Mouse (Mus musculus) bone marrow, adult 2 months (tissue): ENCODE data around the gene Clca4b.

ENCODE experiments used
- CTCF ChIP-seq: fragments of 200-500 bp; IDR thresholded peaks from 2 replicates; pipeline ENCODE4 v1.5.1; 2011; ENCODE audit warnings: low read length, control low read depth; ENCODE audit not compliant: control insufficient read depth, insufficient read depth
- POLR2A ChIP-seq: fragments of 200-500 bp; IDR thresholded peaks from 2 replicates; pipeline ENCODE4 v1.6.1; 2011; ENCODE audit warnings: low read depth, mild to moderate bottlenecking, control low read depth, low read length, borderline replicate concordance; ENCODE audit not compliant: control insufficient read depth

DNA sequence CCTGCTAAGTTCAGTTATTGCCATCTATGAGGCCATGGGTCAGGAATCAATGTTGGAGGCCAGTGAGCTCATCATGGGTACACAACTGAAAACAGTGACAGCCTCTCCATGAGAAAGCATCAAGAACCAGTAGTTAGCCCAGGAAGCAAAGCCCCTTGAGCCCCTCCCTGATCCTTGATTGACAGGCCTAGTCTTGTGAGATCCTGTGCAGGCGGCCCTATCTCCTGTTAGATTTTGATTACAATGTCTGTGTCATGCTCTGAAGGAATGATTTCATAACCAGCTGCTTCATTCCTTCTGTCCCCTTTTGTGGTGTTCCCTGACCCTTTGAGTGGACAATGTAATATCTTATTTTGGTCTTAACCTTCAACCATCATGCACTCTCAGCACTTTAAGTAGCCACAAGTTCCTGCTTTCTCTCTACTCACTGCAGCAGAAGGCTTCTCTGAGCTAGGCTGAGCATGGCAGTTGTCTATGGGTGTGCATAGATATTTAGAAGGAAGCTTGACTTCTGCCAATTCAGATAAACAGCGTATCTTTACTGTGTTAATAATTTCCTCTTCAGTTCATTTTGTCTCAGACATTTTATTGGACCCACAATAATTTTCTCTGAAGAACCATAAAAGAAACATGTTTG, 35.2 kb downstream of the Clca4b start:
- no peak for TF ChIP-seq POLR2A
- no peak for TF ChIP-seq CTCF
